Mouse (Mus musculus): Measurements from ENCODE around the gene Tmem201. TPM values are rescaled to one million over a fixed set of nuclear protein-coding genes. Genes with fewer than 3 reads are reported as not detected.
A peak's percentile ranks its signal among the peaks of the same experiment; 100 is the strongest.

Gene Tmem201
- 34.7 and 36.2 TPM in 2 replicates for polyA plus RNA-seq (2015; fragmentation: Nextera tagmentation; extraction: Ambion mirVana)

GRCm38 (mm10) chr4:149737383-149738324 is at the start of gene Tmem201:
Gene Tmem201 (minus strand): TSS chr4:149738044.
- Histone ChIP-seq H3K27ac (peak within 1 kb of the TSS; percentile 79), H3K4me3 (peak within 1 kb of the TSS; percentile 73), H3K27me3 (no peaks in the 10 kb centered on the region), H3K4me1 (peaks cover 45% of the 10 kb centered on the region), H3K9ac (peak within 1 kb of the TSS; percentile 85), H3K9me3 (no peaks in the 10 kb centered on the region), H3K36me3 (peaks cover 17% of the 10 kb centered on the region), H3K4me2 (replicated peaks) (peak within 1 kb of the TSS; percentile 97)
- peak; percentile 85 for ATAC-seq (ENCODE audit: low FRiP score, low read depth)
- under 1% methylated on average over 91 of the region's 97 CpGs for WGBS

DNA sequence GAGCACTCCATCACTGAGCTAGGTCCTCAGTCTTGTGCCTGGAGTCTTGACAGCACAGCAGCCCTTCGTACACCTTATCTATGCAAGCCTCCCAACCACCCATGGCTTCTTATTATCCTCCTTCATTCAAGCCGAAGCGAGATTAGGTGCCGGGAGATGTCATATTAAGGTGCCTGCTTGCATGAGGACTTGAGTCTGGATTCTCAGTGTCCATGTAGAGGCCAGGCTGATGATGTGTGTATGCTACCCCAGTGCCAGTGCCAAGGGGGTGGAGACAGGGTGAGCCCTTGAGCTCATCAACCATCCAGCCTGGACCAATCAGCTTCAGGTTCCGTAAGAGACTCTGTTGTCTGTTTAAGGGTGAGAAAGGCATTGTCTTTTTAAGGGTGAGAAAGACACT is 47.1 kb upstream of the Tmem201 start:
- WGBS = 91% methylated on average over 5 of the region's 5 CpGs

DNA sequence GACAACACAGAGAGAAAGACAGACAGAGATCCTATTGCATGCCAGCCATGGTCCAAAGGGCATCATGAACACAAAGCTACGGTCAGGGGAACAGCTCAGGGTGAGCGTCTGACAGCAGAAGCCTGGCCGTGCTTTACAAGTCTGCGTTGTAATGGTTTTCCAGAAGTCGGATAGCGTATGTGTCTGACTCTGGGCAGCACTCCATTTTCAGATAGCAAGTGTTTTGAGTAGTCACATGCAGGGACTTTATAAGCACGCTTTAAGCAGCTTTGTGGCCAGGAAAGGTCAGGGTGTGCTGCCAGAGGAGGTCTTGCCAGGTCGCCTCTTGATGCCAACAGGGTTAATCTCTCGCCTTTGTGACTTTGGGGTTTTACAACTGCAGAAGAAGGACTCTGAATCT is 46.5 kb upstream of the Tmem201 start:
- 75% methylated on average over 9 of the region's 9 CpGs for WGBS
- no peak for ATAC-seq (ENCODE audit: low FRiP score, low read depth)

More for the DNA sequence above, 47.1 kb upstream of the Tmem201 start:
- no peak overlapping the region for H3K27ac ChIP-seq
- 0 out of 2 replicates have a peak, but pooled peaks cover 4% of the 10 kb centered on the region for H3K4me1 ChIP-seq
- ATAC-seq (ENCODE audit: low FRiP score, low read depth) = no peak
- no peak overlapping the region for H3K4me2 ChIP-seq (replicated peaks)
- H3K36me3 ChIP-seq = no peaks in the 10 kb centered on the region
- no peak overlapping the region for H3K4me3 ChIP-seq
- H3K27me3 ChIP-seq = no peaks in the 10 kb centered on the region
- H3K9ac ChIP-seq = no peak overlapping the region
- H3K9me3 ChIP-seq = no peaks in the 10 kb centered on the region

DNA sequence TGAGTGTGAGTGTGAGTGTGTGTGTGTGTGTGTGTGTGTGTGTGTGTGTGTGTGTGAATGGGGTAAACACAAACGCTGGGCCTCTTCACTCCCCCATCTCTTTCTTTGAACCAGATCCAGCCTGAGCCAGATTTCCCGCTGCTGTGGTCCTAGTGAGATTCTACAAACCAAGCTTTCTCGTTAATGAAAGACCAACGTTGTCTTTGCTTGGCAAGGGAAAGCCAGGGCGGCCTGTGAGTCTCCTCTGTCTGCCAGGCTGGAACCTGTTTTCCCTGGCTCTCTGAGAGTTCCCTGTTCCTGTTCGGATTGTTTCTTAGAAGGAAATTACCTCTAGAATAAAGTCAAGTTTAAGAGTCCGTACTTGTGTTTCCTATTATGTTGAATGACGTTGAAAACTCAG is 45.1 kb upstream of the Tmem201 start:
- no peaks in the 10 kb centered on the region for H3K9me3 ChIP-seq
- 0 out of 2 replicates have a peak, but pooled peaks cover 4% of the 10 kb centered on the region for H3K4me1 ChIP-seq
- H3K36me3 ChIP-seq = no peaks in the 10 kb centered on the region
- H3K27ac ChIP-seq = peak overlapping the region; percentile 28; the same call in 1 of the 2 replicates
- 57% methylated on average over 8 of the region's 8 CpGs for WGBS
- H3K4me2 ChIP-seq (replicated peaks) = no peak overlapping the region
- no peak for ATAC-seq (ENCODE audit: low FRiP score, low read depth)
- no peak overlapping the region for H3K4me3 ChIP-seq
- H3K9ac ChIP-seq = no peak overlapping the region
- H3K27me3 ChIP-seq = no peaks in the 10 kb centered on the region

More for the DNA sequence above, 46.5 kb upstream of the Tmem201 start:
- no peak overlapping the region for H3K27ac ChIP-seq
- no peaks in the 10 kb centered on the region for H3K36me3 ChIP-seq
- H3K9me3 ChIP-seq = no peaks in the 10 kb centered on the region
- H3K27me3 ChIP-seq = no peaks in the 10 kb centered on the region
- no peak overlapping the region for H3K4me2 ChIP-seq (replicated peaks)
- no peak overlapping the region for H3K9ac ChIP-seq
- H3K4me1 ChIP-seq = 0 out of 2 replicates have a peak, but pooled peaks cover 4% of the 10 kb centered on the region
- H3K4me3 ChIP-seq = no peak overlapping the region

GRCm38 (mm10) chr4:149780565-149781356 is 42.9 kb upstream of the Tmem201 start:
- no peak for ATAC-seq (ENCODE audit: low FRiP score, low read depth)
- WGBS = 74% methylated on average over 13 of the region's 13 CpGs
- Histone ChIP-seq H3K4me1 (0 out of 2 replicates have a peak, but pooled peaks cover 4% of the 10 kb centered on the region), H3K4me3 (no peak overlapping the region), H3K27me3 (no peaks in the 10 kb centered on the region), H3K4me2 (replicated peaks) (no peak overlapping the region), H3K9me3 (no peaks in the 10 kb centered on the region), H3K9ac (no peak overlapping the region), H3K36me3 (no peaks in the 10 kb centered on the region), H3K27ac (no peak overlapping the region)

DNA sequence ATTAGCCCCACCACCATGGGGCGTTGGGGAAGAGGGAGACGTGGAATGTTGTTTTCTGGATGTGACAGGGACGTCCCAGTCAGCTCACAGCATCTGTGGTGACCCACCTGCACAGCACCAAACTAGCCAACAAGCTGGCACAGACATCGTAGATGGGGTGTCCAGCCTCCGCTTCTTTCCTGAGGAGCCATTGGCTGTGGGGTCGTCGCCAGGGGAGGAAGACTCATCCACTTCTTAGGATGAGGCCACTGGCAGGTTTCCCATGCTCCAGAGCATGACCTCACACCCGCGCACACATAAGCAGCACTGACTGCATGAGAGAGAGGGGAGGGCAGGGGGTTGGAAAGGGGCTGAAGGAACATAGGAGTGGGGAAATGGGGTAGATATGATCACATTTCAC is 42.1 kb upstream of the Tmem201 start:
- H3K36me3 ChIP-seq = no peaks in the 10 kb centered on the region
- 79% methylated on average over 9 of the region's 9 CpGs for WGBS

GRCm38 (mm10) chr4:149777126-149777525 is 39.3 kb upstream of the Tmem201 start:
- H3K27ac ChIP-seq = no peak overlapping the region
- no peak overlapping the region for H3K4me3 ChIP-seq
- H3K4me1 ChIP-seq = peaks cover 11% of the 10 kb centered on the region
- no peaks in the 10 kb centered on the region for H3K27me3 ChIP-seq
- H3K9ac ChIP-seq = no peak overlapping the region
- H3K4me2 ChIP-seq (replicated peaks) = no peak overlapping the region
- WGBS = 84% methylated on average over 9 of the region's 9 CpGs
- ATAC-seq (ENCODE audit: low FRiP score, low read depth) = no peak
- H3K9me3 ChIP-seq = no peaks in the 10 kb centered on the region
- no peaks in the 10 kb centered on the region for H3K36me3 ChIP-seq

More for the DNA sequence above, 42.1 kb upstream of the Tmem201 start:
- no peak overlapping the region for H3K4me2 ChIP-seq (replicated peaks)
- H3K27ac ChIP-seq = no peak overlapping the region
- H3K9ac ChIP-seq = no peak overlapping the region
- no peaks in the 10 kb centered on the region for H3K27me3 ChIP-seq
- ATAC-seq (ENCODE audit: low FRiP score, low read depth) = no peak
- no peaks in the 10 kb centered on the region for H3K9me3 ChIP-seq
- H3K4me1 ChIP-seq = 0 out of 2 replicates have a peak, but pooled peaks cover 4% of the 10 kb centered on the region
- H3K4me3 ChIP-seq = no peak overlapping the region

- H3K9ac ChIP-seq = no peak overlapping the region
- no peaks in the 10 kb centered on the region for H3K27me3 ChIP-seq
- H3K27ac ChIP-seq = no peak overlapping the region
- H3K9me3 ChIP-seq = no peaks in the 10 kb centered on the region
- no peak overlapping the region for H3K4me3 ChIP-seq
- WGBS = 40% methylated on average over 8 of the region's 8 CpGs
- H3K4me1 ChIP-seq = peaks cover 13% of the 10 kb centered on the region
- ATAC-seq (ENCODE audit: low FRiP score, low read depth) = no peak
- no peak overlapping the region for H3K4me2 ChIP-seq (replicated peaks)
- H3K36me3 ChIP-seq = no peaks in the 10 kb centered on the region
Observed at GRCm38 (mm10) chr4:149775760-149776362, 38.0 kb upstream of the Tmem201 start.

GRCm38 (mm10) chr4:149775330-149775729 is 37.5 kb upstream of the Tmem201 start:
- Histone ChIP-seq H3K27ac (no peak overlapping the region), H3K9ac (no peak overlapping the region), H3K4me1 (peaks cover 13% of the 10 kb centered on the region), H3K4me3 (no peak overlapping the region), H3K27me3 (no peaks in the 10 kb centered on the region), H3K36me3 (no peaks in the 10 kb centered on the region), H3K4me2 (replicated peaks) (no peak overlapping the region), H3K9me3 (no peaks in the 10 kb centered on the region)
- no peak for ATAC-seq (ENCODE audit: low FRiP score, low read depth)
- 75% methylated on average over 7 of the region's 7 CpGs for WGBS

GRCm38 (mm10) chr4:149774094-149774470 is 36.2 kb upstream of the Tmem201 start, which contains the start of gene Slc25a33:
Gene Slc25a33 (minus strand): TSS chr4:149774277.
- H3K9me3 ChIP-seq = no peaks in the 10 kb centered on the region
- H3K4me2 ChIP-seq (replicated peaks) = peak within 1 kb of the TSS; percentile 99
- H3K4me3 ChIP-seq = peak within 1 kb of the TSS; percentile 85
- peak within 1 kb of the TSS; percentile 88 for H3K9ac ChIP-seq
- WGBS = 0% methylated on average over 51 of the region's 51 CpGs
- peaks cover 13% of the 10 kb centered on the region for H3K4me1 ChIP-seq
- no peaks in the 10 kb centered on the region for H3K27me3 ChIP-seq
- ATAC-seq (ENCODE audit: low FRiP score, low read depth) = peak; percentile 97
- peak within 1 kb of the TSS; percentile 77; the same call in 1 of the 2 replicates for H3K27ac ChIP-seq
- H3K36me3 ChIP-seq = no peaks in the 10 kb centered on the region

DNA sequence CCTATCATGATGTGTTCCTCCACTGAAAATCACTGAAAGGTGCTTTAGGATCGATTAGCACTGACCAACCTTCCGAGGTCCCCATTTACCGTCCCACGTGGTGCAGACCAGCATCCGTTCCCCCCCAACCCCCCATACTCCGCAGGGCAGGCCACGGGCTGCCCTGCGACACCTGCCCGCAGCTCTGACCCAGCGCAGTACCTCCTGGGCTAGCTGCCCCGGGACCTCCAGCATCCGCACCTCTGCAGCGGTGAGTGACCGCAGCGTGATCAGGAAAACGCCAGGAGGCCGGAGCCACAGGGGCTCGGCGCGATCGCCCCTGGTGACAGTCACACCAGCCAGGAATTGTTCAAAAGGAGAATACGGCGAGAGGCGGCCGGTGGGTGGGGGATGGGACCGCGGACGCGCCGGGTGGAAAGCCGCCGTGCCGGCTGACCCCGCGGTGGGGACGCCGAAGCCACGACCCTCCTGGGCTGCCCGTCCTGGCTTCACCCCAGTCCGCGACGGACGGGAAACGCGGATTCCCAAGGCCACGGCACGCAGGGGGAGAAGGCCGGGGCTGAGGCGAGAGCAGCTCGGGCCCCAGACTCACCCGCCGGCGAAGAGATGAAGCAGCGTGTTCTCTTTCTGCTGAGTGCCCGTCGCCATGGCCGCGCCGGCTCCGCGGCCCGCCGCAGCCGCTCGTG is 35.7 kb upstream of the Tmem201 start:
- H3K4me3 ChIP-seq = peak overlapping the region; percentile 85
- H3K9ac ChIP-seq = peak overlapping the region; percentile 88
- 0% methylated on average over 55 of the region's 65 CpGs for WGBS
- peak overlapping the region; percentile 77; the same call in 1 of the 2 replicates for H3K27ac ChIP-seq
- no peaks in the 10 kb centered on the region for H3K36me3 ChIP-seq
- peaks cover 13% of the 10 kb centered on the region for H3K4me1 ChIP-seq
- H3K4me2 ChIP-seq (replicated peaks) = peak overlapping the region; percentile 99
- no peaks in the 10 kb centered on the region for H3K9me3 ChIP-seq
- peak; percentile 61 for ATAC-seq (ENCODE audit: low FRiP score, low read depth)
- no peaks in the 10 kb centered on the region for H3K27me3 ChIP-seq
